Mouse (Mus musculus) midbrain, embryonic 11.5 days (tissue): ENCODE results near the gene Spint1. TPM values are rescaled to one million over a fixed set of nuclear protein-coding genes. Genes with fewer than 3 reads are reported as not detected.

ENCODE experiments used
- ATAC-seq: fragments of 200-750 bp; cut with Nextera tagmentation; 2 replicates; pipeline ENCODE4 v1.8.0; 2017; ENCODE audit warnings: moderate TSS enrichment, moderate library complexity; ENCODE audit not compliant: low FRiP score
- DNase-seq: peaks from one replicate; pipeline ENCODE4 v3.0.0; 2015; ENCODE audit warnings: low spot score; ENCODE audit errors: missing footprints
- H3K27ac ChIP-seq: fragments of 300-500 bp; sonication (generic); 2 replicates; pipeline ENCODE4 v1.5.1; 2014; ENCODE audit warnings: low read depth, low read length
- H3K27me3 ChIP-seq: fragments of 300-500 bp; sonication (generic); 2 replicates; pipeline ENCODE4 v1.6.1; 2014; ENCODE audit warnings: mild to moderate bottlenecking, low read length, moderate library complexity, mixed read lengths; ENCODE audit not compliant: control insufficient read depth, insufficient read depth
- H3K36me3 ChIP-seq: fragments of 300-500 bp; sonication (generic); 2 replicates; pipeline ENCODE4 v1.6.1; 2014; ENCODE audit warnings: mild to moderate bottlenecking, low read length, moderate library complexity, mixed read lengths; ENCODE audit not compliant: control insufficient read depth, insufficient read depth
- H3K4me1 ChIP-seq: fragments of 300-500 bp; sonication (generic); 2 replicates; pipeline ENCODE4 v1.6.1; 2014; ENCODE audit warnings: low read length; ENCODE audit not compliant: control insufficient read depth, insufficient read depth
- H3K4me2 ChIP-seq: fragments of 300-500 bp; sonication (generic); 2 replicates; pipeline ENCODE4 v1.6.1; 2014; ENCODE audit warnings: mild to moderate bottlenecking, moderate library complexity
- H3K4me3 ChIP-seq: fragments of 300-500 bp; sonication (generic); 2 replicates; pipeline ENCODE4 v1.5.1; 2014; ENCODE audit warnings: low read depth, low read length
- H3K9ac ChIP-seq: fragments of 300-500 bp; sonication (generic); 2 replicates; pipeline ENCODE4 v1.6.1; 2014; ENCODE audit warnings: low read length
- H3K9me3 ChIP-seq: fragments of 300-500 bp; sonication (generic); 2 replicates; pipeline ENCODE4 v1.6.1; 2016; ENCODE audit warnings: low read length; ENCODE audit not compliant: control insufficient read depth
- WGBS: fragments of 180-500 bp; shearing (Covaris S2); extraction: QIAGEN DNeasy Blood & Tissue Kit; methylation state at CpG from one replicate; pipeline ENCODE4 v1.1.7; 2014; 5-methylcytosine and 5-hydroxymethylcytosine counted together
- polyA plus RNA-seq: library from polyadenylated mRNA; unstranded; fragments of >200 nt; fragmentation: Nextera tagmentation; extraction: Ambion mirVana; gene quantifications from 2 replicates; pipeline ENCODE4 v1.2.1, GENCODE M21; 2014

Spint1 gene
- polyA plus RNA-seq, 1 experiment from 2014 or later = 1.1 TPM

DNA sequence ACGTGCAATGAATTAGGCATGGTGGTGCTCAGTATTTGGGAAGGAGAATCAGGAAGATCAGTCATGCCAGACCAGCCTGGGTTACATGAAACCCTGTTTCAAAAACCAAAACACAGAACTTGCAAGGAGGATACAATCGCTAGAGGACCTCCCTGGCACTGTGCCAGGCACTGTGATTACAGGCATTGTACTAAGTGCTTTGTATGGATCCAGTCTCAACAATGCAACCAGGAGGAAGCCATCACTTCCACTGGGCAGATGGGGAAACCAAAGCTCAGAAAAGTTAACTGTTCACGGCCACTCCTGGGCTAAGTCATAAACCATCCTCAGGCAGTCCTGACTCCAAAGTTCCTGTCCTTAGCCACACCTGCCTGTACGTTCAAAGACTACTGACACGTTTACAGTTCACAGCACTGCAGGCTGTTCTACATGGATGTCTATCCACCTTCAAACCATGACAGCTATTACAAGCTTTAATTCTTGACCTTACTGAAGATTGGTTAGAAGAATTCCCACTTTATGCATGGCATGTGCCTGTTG lies 34.2 kb upstream of the Spint1 start:
- Histone ChIP-seq H3K4me2 (no peak overlapping the region), H3K4me1 (peaks cover 2% of the 10 kb centered on the region; the same call in 1 of the 2 replicates), H3K9me3 (no peaks in the 10 kb centered on the region), H3K4me3 (no peak overlapping the region), H3K27me3 (no peaks in the 10 kb centered on the region), H3K9ac (no peak overlapping the region), H3K36me3 (no peaks in the 10 kb centered on the region), H3K27ac (no peak overlapping the region)
- DNase-seq (no peak), ATAC-seq (no peak)
- 81% methylated on average over 5 of the region's 5 CpGs for WGBS

DNA sequence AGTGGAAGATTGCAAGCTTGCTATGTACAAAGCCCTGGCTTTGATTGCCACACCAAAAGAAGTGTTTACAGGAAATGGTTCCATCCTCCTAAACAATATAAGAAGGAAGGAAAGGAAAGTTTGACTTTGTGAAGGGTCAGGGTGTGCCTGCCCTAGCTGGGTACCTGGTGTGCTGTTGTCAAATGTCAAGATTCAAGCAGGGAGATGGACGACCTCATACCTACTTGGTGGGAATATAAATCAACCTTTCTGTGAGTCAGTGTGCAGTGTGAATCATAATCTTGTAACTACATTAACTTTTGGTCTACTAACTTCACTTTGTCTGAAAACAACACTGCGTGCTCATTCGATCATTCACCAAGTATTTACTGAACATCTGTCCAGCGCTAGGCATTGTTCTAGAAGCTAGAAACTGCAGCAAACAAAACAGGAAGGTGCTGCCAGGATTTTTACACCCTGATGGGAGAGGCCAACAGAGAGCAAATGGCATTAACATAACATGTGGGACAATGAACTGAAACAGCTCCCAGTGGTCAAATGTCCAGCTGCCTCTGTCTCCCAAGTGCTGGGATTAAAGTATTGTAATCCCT lies 33.2 kb upstream of the Spint1 start:
- Histone ChIP-seq H3K4me1 (peaks cover 2% of the 10 kb centered on the region; the same call in 1 of the 2 replicates), H3K4me3 (no peak overlapping the region), H3K4me2 (no peak overlapping the region), H3K36me3 (no peaks in the 10 kb centered on the region), H3K27me3 (no peaks in the 10 kb centered on the region), H3K9ac (no peak overlapping the region), H3K27ac (no peak overlapping the region), H3K9me3 (no peaks in the 10 kb centered on the region)
- WGBS = 79% methylated on average over 4 of the region's 4 CpGs
- peak; percentile 65 for DNase-seq
- no peak for ATAC-seq

DNA sequence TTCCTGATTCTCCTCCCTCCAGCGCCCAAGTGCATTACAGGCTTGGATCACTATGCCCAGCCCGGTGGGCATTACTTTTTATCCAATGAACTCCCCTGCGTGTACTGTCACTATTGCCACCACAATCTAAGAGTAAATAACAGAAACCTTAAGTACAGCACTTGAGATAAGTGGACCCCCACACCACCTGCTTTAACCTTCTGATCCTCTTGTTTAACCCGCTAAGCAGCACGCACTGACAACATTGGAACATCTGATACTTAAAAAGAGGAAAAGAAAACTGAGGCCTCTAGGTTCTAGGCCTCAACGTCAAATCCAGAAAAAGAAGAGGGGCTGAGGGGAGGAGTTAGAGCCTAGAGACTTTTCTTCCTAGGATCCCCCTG lies 29.2 kb upstream of the Spint1 start:
- ATAC-seq = no peak; the same call in 1 of the 2 replicates
- peaks cover 8% of the 10 kb centered on the region for H3K4me1 ChIP-seq
- H3K36me3 ChIP-seq = peaks cover 2% of the 10 kb centered on the region; the same call in 1 of the 2 replicates
- peak overlapping the region; percentile 76 for H3K9ac ChIP-seq
- peak overlapping the region; percentile 68 for H3K4me3 ChIP-seq
- peak; percentile 85 for DNase-seq
- H3K4me2 ChIP-seq = peak overlapping the region; percentile 58
- H3K27me3 ChIP-seq = no peaks in the 10 kb centered on the region
- peak overlapping the region; percentile 73; the same call in 1 of the 2 replicates for H3K27ac ChIP-seq
- H3K9me3 ChIP-seq = no peaks in the 10 kb centered on the region
- 33% methylated on average over 6 of the region's 6 CpGs for WGBS

DNA sequence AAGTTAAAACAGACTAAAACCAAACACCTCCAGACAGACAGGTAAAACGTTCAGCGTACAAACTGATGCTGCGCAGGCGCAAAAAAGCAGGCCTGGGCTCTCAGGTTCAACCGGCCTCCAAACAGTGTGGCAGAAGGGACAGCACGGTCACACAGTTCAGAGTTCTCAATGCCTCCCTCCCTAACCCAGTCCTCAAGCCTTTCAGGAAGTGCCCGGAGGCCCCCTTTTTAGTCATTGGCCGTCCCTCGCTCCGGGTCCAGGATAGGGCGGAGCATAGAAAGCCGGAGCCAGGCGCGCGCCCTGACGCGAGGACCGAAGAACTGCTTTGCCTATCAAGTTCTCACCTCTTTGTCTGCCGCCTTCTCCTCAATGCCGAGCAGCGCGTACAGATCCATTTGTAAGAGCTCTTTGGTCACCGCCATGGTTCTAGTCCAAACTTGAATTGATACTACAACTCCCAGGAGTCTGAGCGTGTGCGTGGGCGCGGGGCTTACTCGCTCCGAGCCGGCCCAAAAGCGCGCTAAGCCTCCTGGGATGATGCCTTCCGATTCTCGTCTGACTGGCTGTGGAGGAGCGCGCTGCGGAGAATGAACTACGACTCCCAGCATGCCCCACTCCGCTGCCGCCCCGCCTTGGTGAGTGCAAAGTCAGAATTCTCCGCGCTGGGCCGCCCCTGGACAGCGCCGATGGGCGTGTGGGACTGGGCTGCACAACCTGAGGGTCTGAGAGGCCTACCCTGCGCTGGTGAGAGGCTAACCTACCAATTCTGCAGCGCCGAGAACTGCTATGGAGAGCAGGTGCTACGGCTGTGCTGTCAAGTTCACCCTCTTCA lies 28.6 kb upstream of the Spint1 start, which contains the start of the genes Zfyve19 and Dnajc17:
Gene Zfyve19, plus strand, starts transcription at position 274 of the 832 bp plus-strand sequence.
Gene Dnajc17, minus strand, starts transcription at position 452 of the 832 bp plus-strand sequence.
- H3K9me3 ChIP-seq = no peaks in the 10 kb centered on the region
- under 1% methylated on average over 51 of the region's 51 CpGs for WGBS

DNA sequence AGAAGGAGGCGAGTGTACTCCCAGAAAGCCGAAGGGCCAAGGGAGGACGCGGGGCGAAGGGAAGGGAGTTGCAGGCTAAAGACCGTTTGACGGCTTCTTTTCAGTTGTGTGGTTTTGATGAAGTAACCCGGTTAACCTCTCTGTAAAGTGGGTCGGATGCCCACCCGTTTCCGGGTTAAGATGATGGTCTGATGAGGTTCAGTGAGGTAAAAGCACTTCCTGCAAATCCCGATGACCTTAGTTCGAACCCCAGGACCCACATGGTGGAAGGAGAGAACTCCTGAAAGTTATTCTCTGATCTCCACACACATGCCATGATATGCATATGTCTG lies 28.0 kb upstream of the Spint1 start:
- WGBS = 2% methylated on average over 13 of the region's 13 CpGs
- Histone ChIP-seq H3K9me3 (no peaks in the 10 kb centered on the region), H3K27ac (no peak overlapping the region; the same call in 1 of the 2 replicates), H3K4me1 (peaks cover 6% of the 10 kb centered on the region), H3K36me3 (peaks cover 3% of the 10 kb centered on the region), H3K4me3 (peak overlapping the region; percentile 68), H3K4me2 (peak overlapping the region; percentile 38), H3K27me3 (no peaks in the 10 kb centered on the region), H3K9ac (peak overlapping the region; percentile 55)
- ATAC-seq (no peak; the same call in 1 of the 2 replicates), DNase-seq (no peak)

More for the DNA sequence above, 28.6 kb upstream of the Spint1 start, which contains the start of the genes Zfyve19 and Dnajc17:
- Histone ChIP-seq H3K27ac (peak within 1 kb of the TSS; percentile 73; the same call in 1 of the 2 replicates), H3K4me3 (peak within 1 kb of the TSS; percentile 68), H3K4me2 (peak within 1 kb of the TSS; percentile 58), H3K27me3 (no peaks in the 10 kb centered on the region), H3K36me3 (peaks cover 3% of the 10 kb centered on the region), H3K9ac (peak within 1 kb of the TSS; percentile 76), H3K4me1 (peaks cover 6% of the 10 kb centered on the region)
- DNase-seq (peak; percentile 98), ATAC-seq (peak; percentile 98)

DNA sequence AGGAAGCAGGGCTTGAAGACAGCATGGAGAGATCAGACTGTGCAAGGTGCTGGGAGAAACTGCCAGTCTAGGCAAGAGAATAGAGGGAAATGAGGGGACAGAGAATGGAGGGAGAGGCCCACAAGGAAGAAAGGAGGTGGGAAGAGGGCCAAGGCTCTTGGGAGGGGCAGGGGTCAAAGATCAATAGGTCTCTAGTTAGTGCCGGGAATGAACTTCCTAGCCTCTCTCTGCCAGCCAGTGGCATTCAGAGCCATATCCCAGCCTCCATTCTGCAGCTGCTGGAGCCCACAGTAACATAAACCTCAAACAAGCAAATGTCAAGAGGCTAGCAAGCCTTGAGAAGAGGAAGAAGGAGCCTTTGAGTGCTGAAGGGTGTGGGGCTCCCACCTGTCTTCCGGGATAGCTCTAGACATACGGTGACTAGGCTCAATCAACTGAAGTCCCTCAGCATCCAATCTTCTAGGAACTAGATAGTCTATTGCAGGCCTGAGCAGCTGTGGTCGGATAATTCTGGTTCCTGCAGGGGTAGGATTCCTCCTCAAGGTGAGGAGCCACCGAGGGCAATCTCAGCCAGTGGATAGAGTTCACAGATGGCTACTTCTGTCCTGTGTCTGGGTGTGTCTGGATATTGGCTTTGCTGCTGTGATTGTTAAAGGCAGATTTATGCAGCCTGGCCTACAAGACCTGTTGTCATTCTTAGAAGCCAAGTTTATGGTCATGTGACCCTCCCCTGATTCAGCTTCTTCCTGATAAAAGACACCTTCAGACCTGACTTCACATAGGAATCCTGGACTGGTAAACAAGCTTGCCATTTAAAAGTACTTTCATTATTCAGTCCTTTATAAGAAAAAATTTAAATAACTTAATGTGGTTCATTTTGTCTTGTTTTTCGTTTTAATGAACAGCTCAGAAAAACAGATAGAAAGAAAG lies 7.1 kb upstream of the Spint1 start, which contains the start of gene Ppp1r14d:
Gene Ppp1r14d, minus strand, starts transcription at position 132 of the 930 bp plus-strand sequence.
- no peak within 1 kb of the TSS for H3K27ac ChIP-seq
- ATAC-seq (no peak), DNase-seq (no peak)
- H3K9ac ChIP-seq = no peak within 1 kb of the TSS
- H3K4me2 ChIP-seq = no peak within 1 kb of the TSS
- H3K36me3 ChIP-seq = no peaks in the 10 kb centered on the region
- 73% methylated on average over 6 of the region's 6 CpGs for WGBS
- H3K4me3 ChIP-seq = no peak within 1 kb of the TSS
- no peaks in the 10 kb centered on the region; the same call in 1 of the 2 replicates for H3K27me3 ChIP-seq
- no peaks in the 10 kb centered on the region for H3K9me3 ChIP-seq
- no peaks in the 10 kb centered on the region for H3K4me1 ChIP-seq

DNA sequence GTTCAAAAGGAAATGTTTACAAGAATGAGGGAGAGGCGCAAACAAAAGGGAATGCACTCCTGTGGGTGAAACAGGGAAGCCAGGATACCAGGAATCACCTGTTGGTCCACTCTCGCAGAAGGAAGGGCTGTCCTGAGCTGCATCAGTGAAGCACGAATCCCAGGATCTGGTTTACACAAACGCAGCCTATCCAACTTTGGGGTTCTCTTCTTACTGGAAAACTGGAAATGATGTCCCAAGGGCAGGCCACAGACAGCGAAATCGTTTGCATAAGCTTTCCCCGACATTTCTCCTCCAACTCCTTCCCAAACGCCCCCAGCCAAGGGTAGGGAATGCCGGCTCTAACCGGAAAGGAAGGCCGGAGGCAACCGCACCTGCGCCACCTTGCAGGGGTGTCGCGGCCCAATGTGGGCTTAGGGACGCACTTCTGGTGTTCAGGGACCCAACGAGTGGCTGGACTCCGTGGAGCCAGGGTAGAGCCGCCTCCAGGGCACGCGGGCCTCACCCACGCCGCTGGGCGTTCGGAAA lies 416 bp upstream of the Spint1 start:
- H3K9ac ChIP-seq = peak overlapping the region; percentile 28
- peaks cover 9% of the 10 kb centered on the region for H3K4me1 ChIP-seq
- no peaks in the 10 kb centered on the region for H3K36me3 ChIP-seq
- ATAC-seq (no peak), DNase-seq (peak; percentile 88)
- no peak overlapping the region for H3K27ac ChIP-seq
- H3K4me3 ChIP-seq = peak overlapping the region; percentile 37
- no peaks in the 10 kb centered on the region for H3K9me3 ChIP-seq
- 7% methylated on average over 25 of the region's 25 CpGs for WGBS
- H3K4me2 ChIP-seq = peak overlapping the region; percentile 64
- peaks cover 36% of the 10 kb centered on the region for H3K27me3 ChIP-seq

DNA sequence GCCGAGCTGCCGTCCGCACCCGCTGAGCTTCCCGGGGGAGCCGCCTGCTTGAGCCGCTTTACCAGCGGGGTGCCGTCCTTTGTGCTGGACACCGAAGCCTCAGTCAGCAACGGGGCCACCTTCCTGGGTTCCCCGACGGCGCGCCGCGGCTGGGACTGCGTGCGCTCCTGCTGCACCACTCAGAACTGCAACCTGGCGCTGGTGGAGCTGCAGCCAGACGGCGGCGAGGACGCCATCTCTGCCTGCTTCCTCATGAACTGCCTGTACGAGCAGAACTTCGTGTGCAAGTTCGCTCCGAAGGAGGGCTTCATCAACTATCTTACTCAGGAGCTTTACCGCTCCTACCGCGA lies 684 bp downstream of the Spint1 start:
- ATAC-seq (no peak), DNase-seq (no peak)
- H3K9me3 ChIP-seq = no peaks in the 10 kb centered on the region
- H3K4me3 ChIP-seq = peak overlapping the region; percentile 37
- peaks cover 36% of the 10 kb centered on the region for H3K27me3 ChIP-seq
- H3K4me1 ChIP-seq = peaks cover 9% of the 10 kb centered on the region
- 1% methylated on average over 31 of the region's 31 CpGs for WGBS
- H3K9ac ChIP-seq = no peak overlapping the region
- H3K27ac ChIP-seq = no peak overlapping the region
- peak overlapping the region; percentile 64 for H3K4me2 ChIP-seq
- no peaks in the 10 kb centered on the region for H3K36me3 ChIP-seq
